Mouse (Mus musculus): ENCODE data around the gene Olfr1181. TPM values are rescaled to one million over a fixed set of nuclear protein-coding genes. Genes with fewer than 3 reads are reported as not detected.
"Not testable (repeated sequence)": the region's sequence is repeated elsewhere in the genome, so short reads cannot be mapped to it uniquely, and the experiment has no call there.

Gene Olfr1181
- not detected for total RNA-seq (2021)

- intact Hi-C loops (cut with DNase I) = no loop called here
- no peak for DNase-seq (ENCODE audit: extremely low spot score in 1 of 2, low spot score in 2 of 2)
These were observed at the start of gene Olfr1181 for GRCm38 (mm10) chr2:88426071-88426470. TSS of gene Olfr1181 (minus strand) at chr2:88426171.

- intact Hi-C loops (cut with DNase I); DNase-seq (ENCODE audit: extremely low spot score in 1 of 2, low spot score in 2 of 2): not testable (repeated sequence)
These were observed 28.6 kb upstream of the Olfr1181 start, which contains the start of gene Olfr1183 for GRCm38 (mm10) chr2:88454567-88454966. TSS of gene Olfr1183 (plus strand) at chr2:88454867.

GRCm38 (mm10) chr2:88449031-88449430 lies 23.1 kb upstream of the Olfr1181 start, which contains the start of gene Gm13757:
TSS of gene Gm13757 (minus strand) at chr2:88449131.
- intact Hi-C loops (cut with DNase I) = no loop called here
- no peak for DNase-seq (ENCODE audit: extremely low spot score in 1 of 2, low spot score in 2 of 2)

- DNase-seq (ENCODE audit: extremely low spot score in 1 of 2, low spot score in 2 of 2) = no peak
- intact Hi-C loops (cut with DNase I) = no loop called here
These were observed 6.9 kb downstream of the Olfr1181 start, which contains the start of gene Olfr1180 for GRCm38 (mm10) chr2:88419051-88419450. TSS of gene Olfr1180 (minus strand) at chr2:88419151.

GRCm38 (mm10) chr2:88406353-88406752 lies 19.6 kb downstream of the Olfr1181 start, which contains the start of gene Olfr1179:
TSS of gene Olfr1179 (minus strand) at chr2:88406453.
- intact Hi-C loops (cut with DNase I) = no loop called here
- DNase-seq (ENCODE audit: extremely low spot score in 1 of 2, low spot score in 2 of 2) = no peak

- intact Hi-C loops (cut with DNase I) = no loop called here
- no peak for DNase-seq (ENCODE audit: extremely low spot score in 1 of 2, low spot score in 2 of 2)
These were observed 39.2 kb downstream of the Olfr1181 start, which contains the start of gene Olfr1178 for GRCm38 (mm10) chr2:88386762-88387161. TSS of gene Olfr1178 (plus strand) at chr2:88387062.

Other genes starting within 250 kb of the Olfr1181 start
- gene Olfr1168, start 244.3 kb downstream of the Olfr1181 start, total RNA-seq (2021) = not detected
- not detected for gene Olfr1170, start 197.8 kb downstream of the Olfr1181 start, total RNA-seq (2021)
- not detected for gene Olfr1173, start 146.3 kb downstream of the Olfr1181 start, total RNA-seq (2021)
- not detected for gene Olfr1174-ps, start 111.0 kb downstream of the Olfr1181 start, total RNA-seq (2021)
- not detected for gene Olfr1175-ps, start 99.0 kb downstream of the Olfr1181 start, total RNA-seq (2021)
- gene Olfr1176, start 89.5 kb downstream of the Olfr1181 start, total RNA-seq (2021) = not detected
- gene Olfr1177-ps, start 79.7 kb downstream of the Olfr1181 start, total RNA-seq (2021) = not detected
- gene Olfr1178, start 39.1 kb downstream of the Olfr1181 start, total RNA-seq (2021) = not detected
- gene Olfr1179, start 19.7 kb downstream of the Olfr1181 start, total RNA-seq (2021) = not detected
- not detected for gene Olfr1180, start 7.0 kb downstream of the Olfr1181 start, total RNA-seq (2021)
- not detected for gene Gm13757, start 23.0 kb upstream of the Olfr1181 start, total RNA-seq (2021)
- gene Olfr1183, start 28.7 kb upstream of the Olfr1181 start, total RNA-seq (2021) = not detected
- not detected for gene Olfr1184, start 57.4 kb upstream of the Olfr1181 start, total RNA-seq (2021)
- gene Olfr1185-ps1, start 67.1 kb upstream of the Olfr1181 start, total RNA-seq (2021) = not detected
- not detected for gene Olfr1186, start 92.4 kb upstream of the Olfr1181 start, total RNA-seq (2021)
- gene Olfr1188, start 130.8 kb upstream of the Olfr1181 start, total RNA-seq (2021) = not detected
- gene Olfr1189, start 160.3 kb upstream of the Olfr1181 start, total RNA-seq (2021) = not detected
- under 1 TPM in 1 of 2 experiments, not detected in 1; 0.06 TPM for gene Olfr1191-ps1, start 214.4 kb upstream of the Olfr1181 start, total RNA-seq (2021)
- gene Olfr1192-ps1, start 222.3 kb upstream of the Olfr1181 start, total RNA-seq (2021) = not detected
- gene Olfr1193, start 249.5 kb upstream of the Olfr1181 start, total RNA-seq (2021) = not detected